Mouse (Mus musculus) WW6 (cell line): Measurements from ENCODE around the gene Amhr2.
A peak's percentile ranks its signal among the peaks of the same experiment; 100 is the strongest.

Experiments used
- DNase-seq: peaks from one replicate; pipeline ENCODE4 v3.0.0-alpha.2; 2013; ENCODE audit warnings: low read depth, low spot score

Gene Amhr2

GRCm38 (mm10) chr15:102445146-102445545 is at the start of gene Amhr2:
Gene Amhr2, plus strand, starts transcription at chr15:102445367.
- no peak for DNase-seq

- DNase-seq: no peak
These were observed 46.5 kb upstream of the Amhr2 start for GRCm38 (mm10) chr15:102398629-102399028.

- DNase-seq: peak; percentile 83
These were observed 45.6 kb upstream of the Amhr2 start for GRCm38 (mm10) chr15:102399229-102400221.

- DNase-seq: no peak
These were observed 44.6 kb upstream of the Amhr2 start for GRCm38 (mm10) chr15:102400476-102401045.

GRCm38 (mm10) chr15:102401278-102401677 is 43.9 kb upstream of the Amhr2 start:
- no peak for DNase-seq

GRCm38 (mm10) chr15:102402210-102402609 is 43.0 kb upstream of the Amhr2 start:
- no peak for DNase-seq

GRCm38 (mm10) chr15:102404608-102405488 is 40.3 kb upstream of the Amhr2 start:
- no peak for DNase-seq

- DNase-seq: peak; percentile 99
These were observed 39.5 kb upstream of the Amhr2 start, which contains the start of gene Sp1 for GRCm38 (mm10) chr15:102405489-102406195. Gene Sp1, plus strand, starts transcription at chr15:102406143.

- peak; percentile 48 for DNase-seq
These were observed 38.8 kb upstream of the Amhr2 start for GRCm38 (mm10) chr15:102406196-102406911.

GRCm38 (mm10) chr15:102406912-102407580 is 38.1 kb upstream of the Amhr2 start:
- DNase-seq: no peak

GRCm38 (mm10) chr15:102407681-102408557 is 37.2 kb upstream of the Amhr2 start:
- no peak for DNase-seq

GRCm38 (mm10) chr15:102408558-102409130 is 36.5 kb upstream of the Amhr2 start:
- no peak for DNase-seq

- no peak for DNase-seq
These were observed 35.9 kb upstream of the Amhr2 start for GRCm38 (mm10) chr15:102409286-102409685.

GRCm38 (mm10) chr15:102411077-102411476 is 34.1 kb upstream of the Amhr2 start:
- no peak for DNase-seq

GRCm38 (mm10) chr15:102413687-102414086 is 31.5 kb upstream of the Amhr2 start:
- no peak for DNase-seq

GRCm38 (mm10) chr15:102417524-102417923 is 27.6 kb upstream of the Amhr2 start:
- no peak for DNase-seq

GRCm38 (mm10) chr15:102420986-102421385 is 24.2 kb upstream of the Amhr2 start:
- DNase-seq: no peak

- DNase-seq: no peak
These were observed 23.7 kb upstream of the Amhr2 start for GRCm38 (mm10) chr15:102421437-102421836.
